Mouse (Mus musculus): ENCODE results near the gene Ehbp1. TPM values are rescaled to one million over a fixed set of nuclear protein-coding genes. Genes with fewer than 3 reads are reported as not detected.

Gene Ehbp1
- polyA plus RNA-seq (2017; shearing (Covaris generic)) = 3.4 TPM

GRCm38 (mm10) chr11:22342242-22343207, at the start of gene Ehbp1:
TSS of gene Ehbp1 (minus strand) at chr11:22342292.

DNA sequence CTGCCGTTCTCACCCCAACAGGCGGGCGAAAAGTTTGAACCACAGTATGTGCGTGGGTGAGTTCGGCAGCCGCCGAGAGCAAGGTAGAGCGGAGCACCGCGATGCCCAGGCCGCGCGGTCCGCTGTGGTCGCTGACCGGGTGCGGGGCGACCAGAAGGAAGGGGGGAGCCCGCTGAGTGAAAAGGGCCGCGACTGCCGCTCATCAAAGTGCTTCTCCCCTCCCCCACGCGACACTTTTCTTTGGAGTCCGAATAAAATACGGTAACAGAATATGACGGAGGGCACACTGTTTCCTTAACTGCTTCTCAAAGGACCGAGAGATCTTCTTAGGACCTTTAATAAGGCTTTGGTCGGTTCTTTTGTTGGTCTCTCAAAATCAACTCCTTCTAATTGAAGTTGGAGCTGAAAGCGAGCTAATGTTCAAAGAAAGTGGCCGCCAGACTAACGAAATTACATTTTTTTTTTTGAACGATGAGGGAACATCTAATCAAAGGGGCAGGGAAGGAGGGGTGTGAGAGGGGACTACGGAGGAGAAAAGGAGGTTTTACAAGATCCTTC, 339.2 kb downstream of the Ehbp1 start, which contains the start of gene Otx1:
Otx1 (minus strand) TSS at position 115 of the 558 bp plus-strand sequence.

Other genes with a start within 250 kb of the Ehbp1 start
- gene Tmem17, start 169.8 kb upstream of the Ehbp1 start, polyA plus RNA-seq (2017; shearing (Covaris generic)) = 0.44 TPM